In genomic region chr19:24118775-24119174, GRCm38 (mm10) we compare ENCODE assay signal across 28 mouse cellular contexts.
DNase-seq lines count a peak whose midpoint lies in the region; ATAC-seq and TF ChIP-seq lines count a peak whose summit lies in the region.
"Had no signal": no experiment of that assay in that cellular context is flagged by ENCODE, and none has a peak within 500 bp of the region (broad histone marks: within the 10 kb centered on the region; RNA-seq: fewer than 3 reads in every experiment).

No protein-coding gene starts in this region.

- H3K4me3 ChIP-seq in heart, embryonic 10.5 days: no peak overlapping the region
- no peak overlapping the region for H3K4me3 ChIP-seq in heart, embryonic 15.5 days
- H3K4me3 ChIP-seq in heart, adult 2 months: no peak overlapping the region
- H3K4me3 ChIP-seq: embryonic facial prominence, embryonic 10.5 days; embryonic facial prominence, embryonic 15.5 days; forebrain, embryonic 12.5 days; kidney, embryonic 15.5 days; left cerebral cortex, adult 2 months; limb, embryonic 12.5 days; liver, embryonic 15.5 days; neural tube, embryonic 15.5 days had no signal

- no peak overlapping the region for H3K4me2 ChIP-seq in heart, embryonic 15.5 days
- H3K4me2 ChIP-seq: embryonic facial prominence, embryonic 15.5 days; forebrain, embryonic 12.5 days; kidney, embryonic 15.5 days; limb, embryonic 12.5 days; liver, embryonic 15.5 days; lung, embryonic 14.5 days; neural tube, embryonic 15.5 days had no signal

- ATAC-seq in heart, embryonic 15.5 days (replicated peaks; ENCODE audit: insufficient number of reproducible peaks, insufficient read depth, low FRiP score, low read depth): no peak
- ATAC-seq: forebrain, postnatal 0 days; hindbrain, embryonic 16.5 days; Patski had no signal

- intact Hi-C loops in heart, adult 2 months (cut with DNase I): no loop called here

- peak; percentile 13 for DNase-seq in adrenal gland, adult 2 months
- DNase-seq in adrenal gland, postnatal 10 days: no peak
- DNase-seq in heart, embryonic 10.5 days (ENCODE audit: low spot score): no peak
- DNase-seq in heart, adult 11 months: no peak
- no peak for DNase-seq in heart, adult 2 months
- DNase-seq in testis, postnatal 14 days (ENCODE audit: low spot score): peak; percentile 54
- no peak for DNase-seq in testis, postnatal 10 days (ENCODE audit: low spot score)
- DNase-seq: cerebellum, adult 18-20 months; cerebellum, postnatal 10 days; forebrain, postnatal 0 days; gastrocnemius, postnatal 10 days; kidney, adult 18-20 months; kidney, postnatal 25 days; lung, embryonic 14.5 days; lung, postnatal 14 days; midbrain, embryonic 14.5 days; thymus, postnatal 14 days had no signal

- WGBS in heart, embryonic 10.5 days: 55% methylated on average over 9 of the region's 9 CpGs
- 42% methylated on average over 9 of the region's 9 CpGs for WGBS in heart, embryonic 15.5 days
- 61% methylated on average over 9 of the region's 9 CpGs for WGBS in heart, adult 2 months

- H3K4me1 ChIP-seq in heart, embryonic 10.5 days: peaks cover 12% of the 10 kb centered on the region
- peaks cover 7% of the 10 kb centered on the region; the same call in 1 of the 2 replicates for H3K4me1 ChIP-seq in heart, embryonic 15.5 days (replicated peaks)
- no peaks in the 10 kb centered on the region for H3K4me1 ChIP-seq in heart, adult 2 months (ENCODE audit: control insufficient read depth, insufficient read depth, low read length)
- H3K4me1 ChIP-seq: embryonic facial prominence, embryonic 10.5 days; embryonic facial prominence, embryonic 15.5 days; forebrain, embryonic 12.5 days; kidney, embryonic 15.5 days; limb, embryonic 12.5 days; liver, embryonic 15.5 days; neural tube, embryonic 15.5 days had no signal

- H3K9ac ChIP-seq in heart, embryonic 15.5 days: no peak overlapping the region
- no peak overlapping the region for H3K9ac ChIP-seq in heart, adult 2 months (ENCODE audit: low read depth, low read length)
- H3K9ac ChIP-seq: embryonic facial prominence, embryonic 15.5 days; forebrain, embryonic 12.5 days; forebrain, postnatal 0 days; kidney, embryonic 15.5 days; limb, embryonic 12.5 days; liver, embryonic 15.5 days; lung, embryonic 14.5 days; neural tube, embryonic 15.5 days had no signal

- no peak for TF ChIP-seq EP300 in heart, adult 2 months (IDR thresholded peaks at IDR 0.05; ENCODE audit: insufficient read depth, low read depth, low read length)

- peaks cover 60% of the 10 kb centered on the region for H3K36me3 ChIP-seq in heart, embryonic 10.5 days
- H3K36me3 ChIP-seq in heart, embryonic 15.5 days: peaks cover 45% of the 10 kb centered on the region
- no peaks in the 10 kb centered on the region; the same call in none of the 2 replicates for H3K36me3 ChIP-seq in heart, adult 2 months (ENCODE audit: control insufficient read depth, insufficient read depth, low read length)

- H3K79me2 ChIP-seq in heart, adult 2 months (replicated peaks; ENCODE audit: control insufficient read depth, insufficient read depth, low read length): no peaks in the 10 kb centered on the region

- H3K27ac ChIP-seq in heart, embryonic 10.5 days: peak overlapping the region; percentile 65
- H3K27ac ChIP-seq in heart, embryonic 15.5 days: peak overlapping the region; percentile 64
- no peak overlapping the region; the same call in 1 of the 2 replicates for H3K27ac ChIP-seq in heart, adult 2 months
- H3K27ac ChIP-seq: embryonic facial prominence, embryonic 10.5 days; embryonic facial prominence, embryonic 15.5 days; forebrain, embryonic 12.5 days; kidney, embryonic 15.5 days; left cerebral cortex, adult 2 months; limb, embryonic 12.5 days; liver, embryonic 15.5 days; neural tube, embryonic 15.5 days had no signal

- no peak for TF ChIP-seq POLR2A in heart, adult 2 months (IDR thresholded peaks at IDR 0.05; ENCODE audit: insufficient read depth, low read depth, low read length)

- H3K9me3 ChIP-seq in heart, embryonic 10.5 days: no peaks in the 10 kb centered on the region
- H3K9me3 ChIP-seq in heart, embryonic 15.5 days (replicated peaks): no peaks in the 10 kb centered on the region
- H3K9me3 ChIP-seq: embryonic facial prominence, embryonic 10.5 days; embryonic facial prominence, embryonic 15.5 days; forebrain, embryonic 12.5 days; kidney, embryonic 15.5 days; limb, embryonic 12.5 days; liver, embryonic 15.5 days; neural tube, embryonic 15.5 days had no signal

- H3K27me3 ChIP-seq in heart, embryonic 10.5 days (ENCODE audit: insufficient read depth, poor library complexity, severe bottlenecking): no peaks in the 10 kb centered on the region
- no peaks in the 10 kb centered on the region for H3K27me3 ChIP-seq in heart, embryonic 15.5 days
- H3K27me3 ChIP-seq in heart, adult 2 months (ENCODE audit: control insufficient read depth, insufficient read depth, low read length): no peaks in the 10 kb centered on the region
- H3K27me3 ChIP-seq: embryonic facial prominence, embryonic 15.5 days; forebrain, embryonic 12.5 days; kidney, embryonic 15.5 days; limb, embryonic 12.5 days; liver, embryonic 15.5 days; neural tube, embryonic 15.5 days; Patski had no signal

- TF ChIP-seq CTCF in heart, adult 2 months (IDR thresholded peaks at IDR 0.05): no peak

Comparison
In these comparisons a context has a peak if more than half of its experiments do, and no peak if none do; other contexts are left out.
1. DNase-seq: peak in adrenal gland, adult 2 months (single experiment) and testis, postnatal 14 days (single experiment); none in adrenal gland, postnatal 10 days (single experiment), heart, embryonic 10.5 days (single experiment), heart, adult 11 months (single experiment), heart, adult 2 months (0 of 2) and testis, postnatal 10 days (single experiment).